Mouse (Mus musculus) C3H10T1/2 (cell line): Measurements from ENCODE around the gene Neb. TPM values are rescaled to one million over a fixed set of nuclear protein-coding genes. Genes with fewer than 3 reads are reported as not detected.

Experiments
- polyA plus RNA-seq, 2 experiments: library from polyadenylated mRNA; unstranded; fragments of >200 nt; fragmentation: generic; extraction: Trizol; gene quantifications; one replicate each; pipeline ENCODE4 v1.2.1; 2012; ENCODE audit warnings: missing spikeins in 2 of 2

Neb gene
- polyA plus RNA-seq, result under 1 TPM in 1 of 2 experiments, not detected in 1; 0.37 TPM

GRCm38 (mm10) chr2:52378448-52378804 is at the start of gene Neb:
Neb (minus strand) TSS chr2:52378474.

GRCm38 (mm10) chr2:52424747-52425522 is 46.7 kb upstream of the Neb start, which contains the start of gene Arl5a:
Arl5a (minus strand) TSS chr2:52424901.

Other genes starting within 250 kb of the Neb start
- gene Arl5a, start 46.4 kb upstream of the Neb start, polyA plus RNA-seq, result 1 to 10 TPM in 1 of 2 experiments, under 1 TPM in 1; 0.73 to 6.3 TPM